Mouse (Mus musculus): Measurements from ENCODE around the gene Dock3. TPM values are rescaled to one million over a fixed set of nuclear protein-coding genes. Genes with fewer than 3 reads are reported as not detected.
"Not testable (repeated sequence)": the region's sequence is repeated elsewhere in the genome, so short reads cannot be mapped to it uniquely, and the experiment has no call there.

Gene Dock3
- total RNA-seq, 2 experiments from 2014 or later, result 97.3 to 116 TPM

- DNase-seq (ENCODE audit: extremely low spot score in 1 of 2, low spot score in 1 of 2), result not testable (repeated sequence)
Measured at GRCm38 (mm10) chr9:107089451-107089850, 142.3 kb downstream of the Dock3 start.

DNA sequence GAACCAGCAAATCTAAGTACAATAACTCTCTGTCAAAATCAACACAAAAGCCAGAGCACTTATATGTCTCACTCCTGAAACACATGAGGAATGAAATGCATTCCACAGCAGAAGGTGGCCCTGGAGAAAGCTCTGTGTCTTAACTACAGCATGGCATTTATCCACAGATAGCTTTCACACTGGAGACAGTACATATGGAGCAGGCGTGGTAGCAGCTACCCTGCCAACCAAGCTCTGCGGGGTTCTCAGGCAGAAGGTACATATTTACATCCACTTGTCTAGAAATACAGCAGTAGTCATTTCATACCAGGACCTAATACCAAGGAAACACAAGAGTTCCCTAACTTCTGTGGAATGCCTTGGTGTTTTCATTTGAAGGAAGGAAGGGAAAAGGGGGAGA lies 144.2 kb downstream of the Dock3 start:
- no peak for DNase-seq (ENCODE audit: extremely low spot score in 1 of 2, low spot score in 1 of 2)

- DNase-seq (ENCODE audit: extremely low spot score in 1 of 2, low spot score in 1 of 2), result no peak
Measured at GRCm38 (mm10) chr9:107037947-107038346, 193.8 kb downstream of the Dock3 start.

DNA sequence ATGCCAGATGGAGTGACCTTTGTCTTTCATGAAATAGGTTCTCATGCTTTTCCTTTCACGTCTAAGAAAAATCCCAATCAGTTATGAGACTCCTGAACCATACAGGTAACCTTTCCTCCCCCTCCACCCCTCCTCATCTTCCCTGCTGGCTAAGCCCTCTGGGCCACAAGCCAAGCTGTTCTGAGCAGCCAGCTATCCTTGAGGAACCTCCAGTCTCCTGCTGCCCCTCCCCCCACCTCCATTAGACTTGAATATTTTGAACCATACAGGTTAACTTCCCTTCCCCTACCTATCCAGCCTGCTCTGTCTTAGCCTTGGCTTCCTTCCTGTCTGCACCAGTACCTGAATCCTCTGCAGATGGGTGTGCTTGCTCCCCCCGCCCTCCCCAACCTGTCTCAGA lies 204.1 kb downstream of the Dock3 start:
- DNase-seq (ENCODE audit: extremely low spot score in 1 of 2, low spot score in 1 of 2), result no peak

- no peak for DNase-seq (ENCODE audit: extremely low spot score in 1 of 2, low spot score in 1 of 2)
Measured at GRCm38 (mm10) chr9:107009841-107010240, 221.9 kb downstream of the Dock3 start.

GRCm38 (mm10) chr9:107003187-107003586 lies 228.5 kb downstream of the Dock3 start:
- DNase-seq (ENCODE audit: extremely low spot score in 1 of 2, low spot score in 1 of 2), result no peak

GRCm38 (mm10) chr9:106970742-106971141 lies 261.0 kb downstream of the Dock3 start:
- DNase-seq (ENCODE audit: extremely low spot score in 1 of 2, low spot score in 1 of 2), result peak in 1 of 2 experiments; percentile 39

GRCm38 (mm10) chr9:106958452-106958851 lies 273.3 kb downstream of the Dock3 start:
- no peak for DNase-seq (ENCODE audit: extremely low spot score in 1 of 2, low spot score in 1 of 2)

GRCm38 (mm10) chr9:106955486-106955885 lies 276.2 kb downstream of the Dock3 start:
- DNase-seq (ENCODE audit: extremely low spot score in 1 of 2, low spot score in 1 of 2), result no peak

DNA sequence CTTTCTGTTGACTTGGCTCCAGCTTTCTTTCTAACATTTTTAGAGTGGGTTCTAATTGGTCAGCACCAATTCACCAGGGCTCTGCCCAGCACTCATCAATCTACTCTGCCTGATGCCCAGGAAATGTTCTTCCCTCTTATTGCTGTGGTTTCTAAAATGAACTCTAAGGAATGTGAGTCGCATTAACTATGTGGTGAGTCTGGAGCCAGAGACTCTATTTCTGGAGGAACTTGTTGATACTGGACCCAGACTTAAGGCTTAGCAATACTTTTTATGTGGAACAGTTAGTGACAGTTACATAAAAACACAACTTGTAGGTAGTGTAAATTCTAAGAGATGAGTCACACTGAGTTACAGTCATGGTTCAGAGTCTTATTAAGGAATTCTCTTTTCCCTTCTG lies 296.7 kb downstream of the Dock3 start:
- DNase-seq (ENCODE audit: extremely low spot score in 1 of 2, low spot score in 1 of 2), result no peak

- DNase-seq (ENCODE audit: extremely low spot score in 1 of 2, low spot score in 1 of 2), result no peak
Measured at GRCm38 (mm10) chr9:106914878-106915277, 316.8 kb downstream of the Dock3 start.

GRCm38 (mm10) chr9:106913759-106914158 lies 317.9 kb downstream of the Dock3 start:
- DNase-seq (ENCODE audit: extremely low spot score in 1 of 2, low spot score in 1 of 2), result no peak

DNA sequence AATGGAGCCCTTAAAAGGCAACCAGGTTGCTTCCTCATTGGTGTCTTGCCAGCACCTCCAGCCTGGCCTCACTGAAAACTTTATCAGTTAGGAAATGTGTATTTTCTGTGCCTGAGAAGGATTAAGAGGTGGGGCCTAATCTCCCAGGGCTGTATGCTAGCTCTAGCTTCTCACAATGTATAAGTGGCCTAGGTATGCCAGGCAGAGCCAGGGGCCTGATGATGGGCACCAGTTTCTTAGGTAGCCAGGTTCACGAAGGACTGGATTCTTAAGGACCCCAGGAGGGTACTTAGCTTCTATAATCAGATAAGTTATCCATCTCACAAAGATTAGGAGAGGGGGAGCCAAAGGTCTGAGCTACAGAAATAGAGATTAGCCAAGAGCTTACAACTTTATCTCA lies 320.1 kb downstream of the Dock3 start:
- no peak for DNase-seq (ENCODE audit: extremely low spot score in 1 of 2, low spot score in 1 of 2)

GRCm38 (mm10) chr9:106908715-106909114 lies 323.0 kb downstream of the Dock3 start:
- no peak for DNase-seq (ENCODE audit: extremely low spot score in 1 of 2, low spot score in 1 of 2)

GRCm38 (mm10) chr9:106908174-106908573 lies 323.5 kb downstream of the Dock3 start:
- no peak for DNase-seq (ENCODE audit: extremely low spot score in 1 of 2, low spot score in 1 of 2)

DNA sequence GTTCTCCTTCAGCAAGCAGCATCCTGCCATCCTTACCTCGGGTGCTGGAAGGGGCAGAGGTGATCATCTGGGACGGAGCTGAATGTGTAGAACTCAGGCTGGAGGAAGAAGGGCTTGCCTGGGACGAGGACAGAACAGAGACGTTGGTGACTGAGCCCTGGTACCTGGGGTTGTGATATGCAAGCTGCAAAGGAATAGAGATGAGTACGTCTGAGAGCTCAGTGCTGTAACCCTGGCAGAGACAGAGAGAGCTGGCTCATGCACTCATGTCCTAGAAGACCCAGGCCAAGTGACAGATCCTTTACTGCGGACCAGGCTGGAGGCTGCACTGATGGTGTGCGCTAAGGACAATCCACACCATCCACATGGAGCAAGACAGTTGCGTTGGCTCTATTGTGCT lies 325.1 kb downstream of the Dock3 start:
- no peak for DNase-seq (ENCODE audit: extremely low spot score in 1 of 2, low spot score in 1 of 2)

DNA sequence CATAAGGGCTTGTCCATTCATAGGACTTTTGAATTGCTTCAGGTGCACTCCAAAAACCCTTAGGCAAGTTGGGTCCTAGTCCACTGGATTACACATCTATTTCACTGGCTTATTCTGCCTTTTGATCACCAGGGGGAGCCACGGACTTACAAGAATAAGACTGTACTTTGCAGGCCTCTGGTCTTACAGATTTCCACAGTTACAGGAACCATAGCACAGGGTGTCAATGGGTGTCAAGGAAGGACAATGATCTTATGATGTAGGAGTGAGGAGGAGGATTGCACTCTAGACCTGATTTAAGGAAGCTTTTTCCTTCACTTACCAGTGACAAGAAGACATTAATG lies 327.9 kb downstream of the Dock3 start:
- DNase-seq (ENCODE audit: extremely low spot score in 1 of 2, low spot score in 1 of 2), result peak in 1 of 2 experiments; percentile 34

GRCm38 (mm10) chr9:106903099-106903790 lies 328.5 kb downstream of the Dock3 start:
- DNase-seq (ENCODE audit: extremely low spot score in 1 of 2, low spot score in 1 of 2), result no peak

GRCm38 (mm10) chr9:106901596-106901995 lies 330.1 kb downstream of the Dock3 start:
- peak in 1 of 2 experiments; percentile 1 for DNase-seq (ENCODE audit: extremely low spot score in 1 of 2, low spot score in 1 of 2)

- DNase-seq (ENCODE audit: extremely low spot score in 1 of 2, low spot score in 1 of 2), result no peak
Measured at GRCm38 (mm10) chr9:106898901-106899300, 332.8 kb downstream of the Dock3 start.

DNA sequence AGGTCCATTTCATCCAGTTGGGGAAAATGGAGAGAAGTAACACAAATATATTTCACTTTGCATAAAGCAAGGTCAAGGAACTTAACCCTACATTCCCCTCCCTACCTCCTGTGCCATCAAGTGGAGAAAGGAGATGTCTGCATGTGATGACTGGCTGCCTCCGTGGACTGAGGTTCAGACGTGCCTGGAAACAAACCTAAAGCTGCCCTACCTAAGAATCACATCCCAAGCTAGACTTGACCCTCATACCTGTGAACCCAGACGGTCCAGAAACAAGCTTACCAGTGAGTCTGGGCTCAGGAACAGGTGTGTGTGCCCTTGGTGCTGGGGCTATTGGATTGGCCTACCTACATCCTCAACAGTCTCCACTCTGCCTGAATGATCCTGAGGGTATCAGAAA lies 338.4 kb downstream of the Dock3 start:
- no peak for DNase-seq (ENCODE audit: extremely low spot score in 1 of 2, low spot score in 1 of 2)

DNA sequence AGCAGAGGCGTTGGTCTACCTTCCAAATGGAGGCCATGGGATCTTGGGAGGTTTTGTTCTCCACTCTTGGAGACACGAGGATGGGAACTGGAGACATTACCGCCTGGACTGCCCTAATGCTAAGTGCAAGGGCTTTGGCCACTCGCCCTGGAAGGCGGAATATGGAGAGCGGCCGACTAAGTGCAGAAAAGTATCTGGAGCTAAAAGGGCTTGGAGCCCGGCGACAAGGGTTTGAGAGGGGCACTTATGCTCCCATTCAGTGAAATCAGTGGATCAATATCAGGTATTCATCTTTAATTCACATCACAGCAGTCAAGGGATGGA lies 339.2 kb downstream of the Dock3 start:
- DNase-seq (ENCODE audit: extremely low spot score in 1 of 2, low spot score in 1 of 2), result no peak

Measured in layer of hippocampus, postnatal 25 days (tissue).